14 mouse cellular contexts compared by ENCODE assay signal in genomic region chr2:91335128-91335527, GRCm38 (mm10).
DNase-seq lines count a peak whose midpoint lies in the region; ATAC-seq and TF ChIP-seq lines count a peak whose summit lies in the region.
"Had no signal": no experiment of that assay in that cellular context is flagged by ENCODE, and none has a peak within 500 bp of the region (broad histone marks: within the 10 kb centered on the region; RNA-seq: fewer than 3 reads in every experiment).

No protein-coding gene starts in this region.

- TF ChIP-seq CTCF in layer of hippocampus, adult 2 months (conservative IDR thresholded peaks at IDR 0.05) = no peak

- H3K27ac ChIP-seq in heart, embryonic 11.5 days (ENCODE audit: low read depth, low read length) = no peak overlapping the region
- H3K27ac ChIP-seq in layer of hippocampus, adult 2 months = no peak overlapping the region
- H3K27ac ChIP-seq: forebrain, embryonic 15.5 days; kidney, postnatal 0 days; neural tube, embryonic 15.5 days had no signal

- intact Hi-C loops in heart, postnatal 25 days (cut with DNase I) = no loop called here
- intact Hi-C loops in left cerebral cortex, postnatal 36 days (cut with DNase I) = no loop called here

- no peak overlapping the region for H3K9ac ChIP-seq in heart, embryonic 11.5 days (ENCODE audit: low read depth, low read length)
- H3K9ac ChIP-seq: forebrain, embryonic 15.5 days; neural tube, embryonic 15.5 days had no signal

- no peaks in the 10 kb centered on the region for H3K9me3 ChIP-seq in heart, embryonic 11.5 days (replicated peaks; ENCODE audit: control insufficient read depth, low read length)
- H3K9me3 ChIP-seq: forebrain, embryonic 15.5 days; neural tube, embryonic 15.5 days had no signal

- no peak for ATAC-seq in heart, embryonic 11.5 days (replicated peaks; ENCODE audit: insufficient number of reproducible peaks, low FRiP score, low TSS enrichment)
- peak; percentile 39 for ATAC-seq in megakaryocyte progenitor cell, adult 5-6 weeks (replicated peaks; ENCODE audit: poor library complexity)
- ATAC-seq: forebrain, embryonic 15.5 days had no signal

- H3K4me2 ChIP-seq in heart, embryonic 11.5 days = no peak overlapping the region
- H3K4me2 ChIP-seq: forebrain, embryonic 15.5 days; neural tube, embryonic 15.5 days had no signal

- H3K36me3 ChIP-seq in heart, embryonic 11.5 days (ENCODE audit: control insufficient read depth, insufficient read depth, low read length) = no peaks in the 10 kb centered on the region
- H3K36me3 ChIP-seq: forebrain, embryonic 15.5 days; neural tube, embryonic 15.5 days had no signal

- WGBS in heart, embryonic 11.5 days (ENCODE audit: insufficient replicate concordance) = 61% methylated on average over 4 of the region's 4 CpGs

- peak; percentile 83 to 90 for DNase-seq in heart, adult 18-20 months
- DNase-seq in brain, adult 2 months (ENCODE audit: low read depth, low spot score) = peak; percentile 27
- peak; percentile 48 for DNase-seq in heart, postnatal 25 days (ENCODE audit: low spot score)
- no peak for DNase-seq in left cerebral cortex, postnatal 36 days (ENCODE audit: low spot score in 2 of 2)
- no peak for DNase-seq in layer of hippocampus, adult 2 months (ENCODE audit: low spot score in 2 of 2)
- DNase-seq in kidney, adult 8-10 months = no peak
- DNase-seq: embryo, embryonic 11 days; spleen, adult 18-20 months; thymus, postnatal 4 days had no signal

- no peaks in the 10 kb centered on the region for H3K27me3 ChIP-seq in heart, embryonic 11.5 days (ENCODE audit: control insufficient read depth, insufficient read depth, low read length)
- H3K27me3 ChIP-seq: forebrain, embryonic 15.5 days; neural tube, embryonic 15.5 days had no signal

- H3K4me3 ChIP-seq in heart, embryonic 11.5 days (ENCODE audit: low read depth, low read length) = no peak overlapping the region
- no peak overlapping the region for H3K4me3 ChIP-seq in layer of hippocampus, adult 2 months
- H3K4me3 ChIP-seq: forebrain, embryonic 15.5 days; neural tube, embryonic 15.5 days had no signal

- H3K4me1 ChIP-seq in heart, embryonic 11.5 days (ENCODE audit: control insufficient read depth, insufficient read depth, low read length) = 0 out of 2 replicates have a peak, but pooled peaks cover 3% of the 10 kb centered on the region

Comparison
In these comparisons a context has a peak if more than half of its experiments do, and no peak if none do; other contexts are left out.
1. DNase-seq: peak in heart, adult 18-20 months (2 of 2), brain, adult 2 months (single experiment) and heart, postnatal 25 days (single experiment); none in left cerebral cortex, postnatal 36 days (0 of 2), layer of hippocampus, adult 2 months (0 of 2) and kidney, adult 8-10 months (0 of 2).